Mouse (Mus musculus) skeletal muscle tissue, adult 2 months (tissue): ENCODE results near the gene Fuz.

Experiments
- DNase-seq: peaks from one replicate; pipeline ENCODE4 v3.0.0-alpha.2; 2012; ENCODE audit warnings: low read depth, low spot score

Gene Fuz

GRCm38 (mm10) chr7:44888256-44889105, 7.4 kb upstream of the Fuz start:
- DNase-seq: no peak

- no peak for DNase-seq
Measured at GRCm38 (mm10) chr7:44890180-44890579, 5.7 kb upstream of the Fuz start.

DNA sequence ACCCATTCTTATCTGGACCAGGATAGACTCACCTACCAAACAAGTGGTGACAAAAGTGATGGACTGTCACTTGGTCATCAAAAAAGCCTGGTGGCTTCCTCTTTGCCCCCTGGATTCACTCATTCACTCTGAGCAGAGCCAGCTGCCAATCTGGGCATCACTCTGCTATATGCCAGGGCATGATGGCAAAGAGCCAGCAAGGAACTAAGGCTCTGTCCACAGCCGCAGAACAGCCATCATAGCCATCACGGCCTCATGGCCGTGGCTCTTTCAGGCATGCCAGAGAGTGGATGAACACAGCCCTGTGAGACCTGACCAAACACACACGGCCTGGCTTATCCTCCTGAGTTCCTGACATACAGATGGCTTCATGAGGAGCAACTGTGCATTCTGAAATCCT, 5.1 kb upstream of the Fuz start:
- DNase-seq: no peak

- DNase-seq: no peak
Measured at GRCm38 (mm10) chr7:44891611-44892010, 4.3 kb upstream of the Fuz start.

DNA sequence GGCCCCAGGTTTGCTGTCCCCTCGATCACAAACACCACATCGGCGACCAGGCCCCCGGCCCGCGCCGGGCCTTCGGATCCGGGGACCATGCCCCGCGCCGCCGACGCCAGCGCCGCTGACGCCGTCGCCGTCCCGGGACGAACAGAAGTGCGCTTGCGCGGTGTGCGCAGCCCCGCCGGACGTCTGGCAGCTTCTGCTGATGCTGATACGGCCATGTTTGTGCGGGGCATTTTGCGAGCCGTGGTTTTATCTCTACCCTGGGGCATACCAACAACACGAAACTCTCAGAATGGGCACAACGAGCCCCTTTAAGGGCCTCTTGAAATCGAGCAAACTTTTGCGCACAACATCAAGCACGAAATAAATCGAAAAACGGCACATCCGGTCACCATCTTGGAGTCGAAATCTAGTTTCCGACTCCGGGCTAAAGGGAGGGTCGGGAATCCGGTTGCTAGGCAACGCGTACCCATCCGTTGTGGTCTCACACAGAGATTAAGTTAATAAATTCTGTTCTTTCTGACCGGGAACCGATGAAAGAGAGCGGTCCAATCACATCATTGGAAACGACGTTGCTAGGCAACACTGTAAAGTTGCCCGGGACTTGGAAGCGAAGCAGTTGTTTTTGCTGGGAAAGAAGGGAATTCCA, 3.5 kb upstream of the Fuz start, which contains the start of gene Med25:
TSS of gene Med25 (minus strand) at position 437 of the 646 bp plus-strand sequence.
- peak; percentile 94 for DNase-seq

DNA sequence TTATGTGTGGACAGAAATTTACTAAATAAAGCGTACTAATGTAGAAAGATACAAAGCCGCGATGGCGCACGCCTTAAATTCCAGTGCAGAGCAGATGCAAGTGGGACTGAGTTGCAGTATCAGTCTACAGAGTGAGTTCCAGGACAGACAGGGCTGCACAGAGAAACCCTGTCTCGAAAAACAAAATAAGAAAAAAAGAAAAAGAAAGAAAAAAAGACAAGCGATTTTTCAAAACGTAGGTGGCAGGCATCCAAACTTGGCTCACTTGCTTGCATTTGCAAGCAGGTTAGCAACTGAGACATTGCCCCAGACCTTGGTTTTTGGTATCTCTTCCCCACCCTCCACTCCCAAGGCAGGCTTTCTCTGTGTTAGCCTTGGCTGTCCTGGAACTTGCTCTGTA, 2.7 kb upstream of the Fuz start:
- no peak for DNase-seq

DNA sequence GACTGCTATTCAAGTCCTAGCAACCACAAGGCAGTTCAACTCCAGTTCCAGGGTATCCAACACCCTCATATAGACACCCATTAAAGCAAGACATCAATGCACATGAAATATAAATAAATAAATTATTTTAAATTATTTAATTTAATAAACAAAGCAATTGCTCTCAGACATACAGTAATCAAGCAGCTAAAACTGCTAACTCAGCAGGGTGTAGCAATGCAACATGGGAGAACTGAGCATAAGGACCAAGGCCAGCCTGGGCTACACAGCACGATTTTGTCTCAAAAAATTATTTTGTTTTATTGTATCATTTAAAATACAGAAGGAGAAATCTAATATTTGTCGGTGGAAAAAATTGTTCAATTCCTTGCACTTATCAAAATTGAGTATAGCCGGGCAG, 1.7 kb upstream of the Fuz start:
- no peak for DNase-seq

DNA sequence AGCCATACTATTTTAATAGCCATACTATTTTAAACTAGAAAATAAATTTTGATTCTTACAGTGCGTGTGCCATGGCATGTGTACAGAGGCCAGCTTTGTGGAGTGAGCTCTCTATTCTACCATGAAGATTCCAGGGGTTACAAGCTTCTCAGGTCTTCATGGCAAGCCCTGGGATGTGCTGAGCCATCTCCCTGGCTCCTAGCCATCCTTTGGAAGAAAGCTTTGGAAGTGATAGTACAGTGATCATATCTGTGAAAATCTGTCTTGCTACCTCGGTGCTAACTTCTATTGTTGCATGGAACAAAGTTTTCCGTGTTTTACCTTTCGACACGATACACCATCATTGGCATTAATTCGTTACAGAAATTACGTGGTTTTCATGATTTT, 680 bp upstream of the Fuz start:
- DNase-seq: no peak

- no peak for DNase-seq
Measured at GRCm38 (mm10) chr7:44896499-44896898, 620 bp downstream of the Fuz start.

- no peak for DNase-seq
Measured at GRCm38 (mm10) chr7:44898607-44899006, 2.7 kb downstream of the Fuz start.

DNA sequence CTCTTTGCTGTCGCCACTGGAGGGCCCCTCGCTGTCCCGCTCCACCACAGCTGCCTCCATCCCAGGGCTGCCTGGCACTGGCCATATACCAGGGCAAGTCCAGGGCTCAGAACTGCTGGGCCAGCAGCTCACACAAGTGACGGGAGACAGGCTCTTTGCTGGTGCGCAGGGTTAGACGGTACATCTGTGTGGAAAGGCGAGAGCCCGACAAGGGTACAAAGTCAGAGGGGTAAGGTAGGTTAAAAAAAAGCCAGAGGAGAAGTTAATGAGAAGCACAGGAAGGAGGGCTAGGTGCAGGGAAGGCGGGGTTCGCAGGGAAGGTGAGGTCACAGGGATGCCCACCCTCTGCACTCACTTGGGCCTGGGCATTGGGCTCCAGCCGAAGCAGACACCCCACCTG, 4.8 kb downstream of the Fuz start:
- no peak for DNase-seq

- DNase-seq: no peak
Measured at GRCm38 (mm10) chr7:44901230-44901722, 5.4 kb downstream of the Fuz start.

GRCm38 (mm10) chr7:44905430-44905829, 9.6 kb downstream of the Fuz start:
- no peak for DNase-seq

- DNase-seq: no peak
Measured at GRCm38 (mm10) chr7:44908706-44909476, 13.0 kb downstream of the Fuz start.

GRCm38 (mm10) chr7:44914396-44914795, 18.5 kb downstream of the Fuz start:
- DNase-seq: no peak

DNA sequence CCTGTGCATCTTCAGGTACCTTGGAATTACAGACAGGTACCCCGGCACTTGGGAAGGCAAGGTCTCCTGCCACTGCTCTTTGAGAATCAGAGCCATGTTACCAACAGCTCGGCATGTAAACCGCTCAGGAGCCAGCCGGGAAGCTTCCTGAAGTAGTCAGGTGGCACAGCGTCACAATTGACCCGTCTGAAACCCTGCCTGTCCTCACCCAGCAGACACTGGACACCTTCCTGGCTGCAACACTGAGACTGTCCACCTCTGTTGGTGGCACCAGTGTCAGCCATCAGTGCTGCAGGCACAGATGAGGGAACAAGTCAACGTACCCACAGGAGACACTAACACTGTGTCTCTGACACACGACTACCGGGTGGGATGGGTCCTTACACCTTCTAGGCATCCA, 19.4 kb downstream of the Fuz start:
- DNase-seq: peak; percentile 66

GRCm38 (mm10) chr7:44916191-44916590, 20.3 kb downstream of the Fuz start:
- DNase-seq: no peak

- DNase-seq: no peak
Measured at GRCm38 (mm10) chr7:44916881-44917280, 21.0 kb downstream of the Fuz start.

DNA sequence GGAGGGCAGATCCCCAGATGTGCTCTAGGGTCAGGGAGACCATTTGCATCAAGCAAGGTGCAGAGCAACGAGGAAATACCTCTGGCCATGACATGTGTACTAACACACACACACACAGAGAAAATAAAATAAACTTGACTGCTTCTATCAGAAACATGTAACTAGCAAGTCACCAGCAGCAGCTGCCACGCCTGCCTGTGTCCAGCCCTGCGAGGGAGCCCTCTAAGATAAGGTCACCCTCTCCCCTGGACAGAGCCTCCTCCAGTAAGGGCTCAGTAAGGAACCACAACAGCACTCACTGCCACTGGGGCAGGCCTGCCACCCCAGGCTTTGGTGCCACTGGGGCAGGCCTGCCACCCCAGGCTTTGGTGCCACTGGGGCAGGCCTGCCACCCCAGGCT, 22.3 kb downstream of the Fuz start:
- DNase-seq: no peak

DNA sequence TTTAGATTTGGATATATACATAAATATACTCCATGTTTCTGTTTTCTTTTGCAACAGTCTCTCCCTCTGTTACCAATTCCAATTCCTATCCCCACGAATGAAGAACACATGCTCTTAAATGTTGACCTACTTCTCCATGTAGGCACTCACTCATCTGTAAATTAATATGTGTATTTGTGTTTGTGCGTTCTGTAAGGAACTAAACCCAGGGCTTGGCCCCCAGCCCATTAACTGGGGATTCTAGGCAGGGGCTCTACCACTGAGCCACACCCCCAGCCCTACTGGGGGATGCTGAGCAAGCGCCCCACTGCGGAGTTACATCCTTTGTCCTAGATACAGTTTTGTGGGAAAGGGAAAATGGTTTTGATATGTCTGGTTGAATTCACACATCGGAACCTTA, 23.2 kb downstream of the Fuz start:
- no peak for DNase-seq

DNA sequence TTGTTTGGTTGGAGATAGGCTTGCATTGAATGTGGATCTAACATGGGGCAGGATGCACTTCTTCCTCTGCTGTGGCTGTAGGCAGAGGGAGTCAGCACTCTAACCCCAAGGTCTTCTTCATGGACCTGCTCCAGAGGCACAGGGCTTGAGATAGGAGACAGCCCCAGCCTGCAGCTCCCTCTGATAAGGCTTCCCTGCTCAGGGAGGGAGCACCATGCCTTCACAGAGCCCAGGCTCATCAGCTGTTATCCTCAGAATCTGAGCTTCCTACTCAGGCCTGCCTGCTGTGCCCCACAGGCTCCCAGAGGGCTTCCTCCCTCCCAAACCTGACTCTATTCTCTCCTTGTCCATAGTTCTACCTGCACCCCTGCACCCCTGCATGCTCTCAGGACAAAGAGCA, 26.7 kb downstream of the Fuz start:
- DNase-seq: no peak

GRCm38 (mm10) chr7:44925468-44925867, 29.6 kb downstream of the Fuz start:
- no peak for DNase-seq
